Mouse (Mus musculus) cerebellum, adult 9-10 months (tissue): Measurements from ENCODE around the gene Gm28374.
"Not testable (repeated sequence)": the region's sequence is repeated elsewhere in the genome, so short reads cannot be mapped to it uniquely, and the experiment has no call there.

Source experiments
- DNase-seq: peaks from one replicate; pipeline ENCODE4 v3.0.0; 2022

Gm28374 gene

GRCm38 (mm10) chr19:6082156-6082555 lies at the start of gene Gm28374:
Gene Gm28374 (minus strand): TSS chr19:6082256.
- peak; percentile 13 for DNase-seq

DNA sequence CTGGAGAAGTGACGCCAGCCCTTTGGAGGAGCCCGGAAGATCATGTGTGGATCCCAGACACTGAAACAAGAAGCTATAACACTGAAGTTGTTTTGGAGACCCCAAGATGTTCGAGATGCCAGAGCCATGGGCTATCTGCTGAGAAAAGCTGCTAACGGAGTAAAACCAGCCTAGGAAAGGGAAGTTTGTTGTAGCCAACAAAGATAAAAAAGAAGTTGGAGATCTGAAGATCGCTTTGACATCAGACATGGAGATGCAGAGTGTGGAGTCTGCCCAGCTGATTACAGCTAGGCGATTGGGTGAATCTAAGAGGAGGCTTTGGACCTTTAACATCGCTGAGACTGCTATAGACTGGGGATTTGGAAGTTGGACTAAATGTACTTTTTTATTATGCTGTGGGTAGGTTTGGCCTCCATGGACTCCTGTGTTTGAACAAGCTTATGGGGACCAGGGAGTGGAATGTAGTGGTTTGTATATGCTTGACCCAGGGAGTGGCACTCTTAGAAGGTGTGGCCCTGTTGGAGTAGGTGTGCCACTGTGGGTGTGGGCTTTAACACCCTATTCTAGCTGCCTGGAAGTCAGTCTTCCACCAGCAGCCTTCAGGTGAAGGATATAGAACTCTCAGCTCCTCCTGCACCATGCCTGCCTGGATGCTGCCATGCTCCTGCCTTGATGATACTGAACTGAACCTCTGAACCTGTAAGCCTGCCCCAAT lies 48.5 kb upstream of the Gm28374 start:
- not testable (repeated sequence) for DNase-seq

GRCm38 (mm10) chr19:6127760-6128341 lies 45.8 kb upstream of the Gm28374 start, which contains the start of gene Snx15:
Gene Snx15 (minus strand): TSS chr19:6128304.
- peak; percentile 98 for DNase-seq

- no peak for DNase-seq
Observed at GRCm38 (mm10) chr19:6126789-6127580, 44.9 kb upstream of the Gm28374 start.

DNA sequence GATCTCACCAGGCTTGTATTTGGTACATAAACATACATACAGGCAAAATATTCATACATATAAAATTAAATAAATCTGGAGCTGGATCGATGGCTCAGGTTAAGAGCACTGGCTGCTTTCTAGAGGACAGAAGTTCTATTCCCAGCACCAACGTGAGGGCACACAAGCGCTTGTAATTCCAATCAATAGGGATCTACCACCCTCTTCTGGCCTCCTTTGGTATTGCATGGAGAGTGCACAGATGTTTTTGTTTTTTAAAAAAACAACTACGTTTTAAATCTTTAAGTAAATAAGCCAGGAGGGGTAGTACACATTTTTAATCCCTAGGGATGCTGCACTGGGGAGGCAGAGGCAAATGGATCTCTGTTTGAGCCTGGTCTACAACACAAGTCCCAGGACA lies 44.2 kb upstream of the Gm28374 start:
- DNase-seq: peak; percentile 78

DNA sequence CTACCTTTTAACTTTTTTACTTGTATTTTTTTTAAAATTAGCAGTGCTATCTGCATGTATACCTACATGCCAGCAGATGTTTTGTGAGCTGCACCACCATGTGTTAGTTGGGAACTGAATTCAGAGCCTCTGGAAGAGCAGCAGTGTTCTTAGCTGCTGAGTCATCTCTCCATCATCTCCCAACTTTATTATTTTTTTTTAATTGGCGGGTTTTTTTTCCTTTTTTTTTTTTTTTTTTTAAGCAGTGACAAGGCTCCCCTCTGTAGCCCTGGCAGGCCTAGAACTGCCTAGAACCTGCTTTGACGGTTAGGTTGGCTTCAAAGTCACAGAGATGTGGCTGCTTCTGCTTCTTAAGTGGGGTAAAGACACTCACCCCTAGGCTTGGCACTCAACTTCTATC lies 42.8 kb upstream of the Gm28374 start:
- no peak for DNase-seq

- DNase-seq: no peak
Observed at GRCm38 (mm10) chr19:6123330-6123729, 41.3 kb upstream of the Gm28374 start.

GRCm38 (mm10) chr19:6121761-6122160 lies 39.7 kb upstream of the Gm28374 start:
- DNase-seq: no peak

DNA sequence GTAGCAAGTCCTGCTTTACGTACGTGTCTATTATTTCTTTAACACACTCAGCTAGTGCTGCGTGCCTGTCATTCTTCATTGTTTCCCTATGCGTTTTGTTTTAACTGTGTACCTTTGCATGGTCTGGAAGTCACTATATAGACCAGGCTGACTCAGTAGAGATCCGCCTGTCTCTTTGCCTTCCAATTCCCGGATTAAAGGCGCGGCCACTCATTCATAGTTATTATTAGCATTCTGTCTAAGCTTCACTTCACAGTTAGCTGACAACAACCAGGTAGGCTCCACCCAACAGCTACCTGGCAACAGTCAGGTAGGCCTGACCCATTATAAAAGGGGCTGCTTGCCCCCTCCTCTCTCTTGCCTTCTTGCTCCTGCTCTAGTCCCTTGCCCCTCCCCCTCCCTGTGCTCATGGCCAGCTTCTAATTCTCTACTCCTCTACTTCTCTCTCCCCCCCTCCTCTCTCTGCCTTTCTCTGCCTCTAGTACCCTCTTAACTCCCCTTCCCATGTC lies 36.7 kb upstream of the Gm28374 start:
- DNase-seq: peak; percentile 62

DNA sequence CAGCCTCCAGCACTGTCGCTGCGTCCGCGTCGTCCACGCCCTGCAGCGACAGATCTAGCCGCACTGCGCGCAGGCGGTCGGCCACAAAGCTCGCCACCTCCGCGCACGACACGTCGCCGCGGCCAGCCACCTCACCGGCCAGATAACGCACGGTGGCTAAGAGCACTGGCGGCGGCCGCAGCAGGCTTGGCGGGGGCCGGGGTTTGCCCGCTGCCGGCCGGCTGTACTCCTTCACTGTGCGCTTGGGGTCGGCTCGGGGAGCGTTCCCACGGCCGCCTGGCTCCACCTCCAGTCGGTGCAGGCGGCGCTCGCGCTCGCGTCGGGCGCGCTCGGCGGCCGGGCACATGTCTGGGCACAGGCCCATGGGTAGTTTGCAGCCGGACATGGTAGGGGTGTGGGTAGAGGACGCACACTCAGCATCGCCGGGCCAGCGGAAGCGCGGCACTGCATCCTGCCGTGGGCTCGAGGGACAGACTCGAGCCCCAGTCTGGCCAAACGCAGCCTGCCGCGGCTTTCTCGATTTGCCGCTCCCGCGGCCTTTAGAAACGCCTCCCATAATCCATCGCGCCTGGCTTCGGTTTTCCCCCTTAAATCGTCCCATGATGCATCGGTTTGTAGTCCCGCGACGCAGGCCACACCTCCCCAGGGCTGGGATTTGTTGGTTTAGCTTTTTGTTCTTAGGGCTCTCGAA lies 36.1 kb upstream of the Gm28374 start, which contains the start of gene Sac3d1:
Gene Sac3d1, minus strand, starts transcription at position 665 of the 691 bp plus-strand sequence.
- peak; percentile 89 for DNase-seq

GRCm38 (mm10) chr19:6117346-6117985 lies 35.4 kb upstream of the Gm28374 start:
- DNase-seq: peak; percentile 49

- peak; percentile 60 for DNase-seq
Observed at GRCm38 (mm10) chr19:6116113-6116850, 34.2 kb upstream of the Gm28374 start.

DNA sequence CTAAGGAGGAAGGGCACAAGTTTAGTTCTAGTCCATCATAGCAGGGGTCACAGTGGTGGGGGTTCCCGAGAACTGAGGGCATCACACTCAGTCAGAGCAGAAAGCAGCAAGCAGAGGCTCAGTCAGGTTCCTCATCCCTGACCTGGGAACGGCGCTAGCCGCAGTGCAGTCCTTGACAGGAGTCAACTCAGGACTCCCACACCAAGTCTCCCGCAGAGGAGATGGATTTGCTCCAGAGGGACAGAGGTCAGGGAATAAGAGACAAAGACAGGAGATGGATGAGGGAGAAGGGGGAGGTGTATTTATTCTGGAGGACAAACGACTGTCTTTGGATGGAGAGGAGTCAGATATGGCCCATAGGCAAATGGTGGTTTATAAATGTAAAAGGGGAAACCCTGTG lies 31.1 kb upstream of the Gm28374 start:
- no peak for DNase-seq

DNA sequence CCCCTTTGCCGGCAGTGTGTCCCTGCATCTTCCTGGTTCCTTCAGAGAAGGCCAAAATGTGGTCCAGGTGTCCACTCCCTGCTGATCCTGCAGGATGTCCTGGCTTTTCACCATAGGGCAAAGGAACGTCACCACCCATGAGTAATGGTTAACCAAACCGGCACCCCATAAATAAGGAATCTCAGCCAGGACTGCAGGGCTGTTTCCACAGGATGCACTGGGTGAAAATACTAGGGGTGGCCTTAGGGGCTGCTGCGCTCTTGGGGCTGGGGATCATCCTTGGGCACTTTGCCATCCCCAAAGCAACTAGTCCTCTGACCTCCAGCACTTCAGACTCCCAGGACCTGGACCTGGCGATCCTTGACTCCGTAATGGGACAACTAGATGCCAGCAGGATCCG lies 23.5 kb upstream of the Gm28374 start, which contains the start of gene Naaladl1:
Gene Naaladl1, plus strand, starts transcription at position 197 of the 400 bp plus-strand sequence.
- DNase-seq: no peak

- no peak for DNase-seq
Observed at GRCm38 (mm10) chr19:6104476-6104875, 22.4 kb upstream of the Gm28374 start.

GRCm38 (mm10) chr19:6102169-6102853 lies 20.3 kb upstream of the Gm28374 start:
- DNase-seq: no peak

- DNase-seq: no peak
Observed at GRCm38 (mm10) chr19:6101186-6101585, 19.1 kb upstream of the Gm28374 start.

- DNase-seq: no peak
Observed at GRCm38 (mm10) chr19:6097847-6098246, 15.8 kb upstream of the Gm28374 start.

DNA sequence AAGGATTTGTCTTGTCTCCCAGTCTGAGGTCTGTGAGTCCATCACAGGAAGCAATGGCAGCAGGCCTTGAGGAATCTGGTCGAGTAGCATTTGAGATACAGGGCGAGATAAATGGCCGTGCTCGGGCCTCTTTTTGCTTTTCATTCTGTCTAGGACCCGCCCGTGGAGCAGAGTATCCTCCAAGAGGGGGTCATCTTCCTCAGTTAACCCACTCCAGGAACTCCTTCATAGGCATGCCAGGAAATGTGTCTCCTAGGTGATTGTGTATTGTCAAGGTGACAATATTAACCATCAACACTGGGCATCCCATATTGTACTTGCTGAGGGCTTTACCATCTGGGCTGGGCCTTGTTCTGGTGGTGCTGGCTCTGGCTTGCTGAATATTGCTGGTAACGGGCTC lies 12.1 kb upstream of the Gm28374 start, which contains the start of gene AC131692.1:
Gene AC131692.1, plus strand, starts transcription at position 301 of the 400 bp plus-strand sequence.
- no peak for DNase-seq

DNA sequence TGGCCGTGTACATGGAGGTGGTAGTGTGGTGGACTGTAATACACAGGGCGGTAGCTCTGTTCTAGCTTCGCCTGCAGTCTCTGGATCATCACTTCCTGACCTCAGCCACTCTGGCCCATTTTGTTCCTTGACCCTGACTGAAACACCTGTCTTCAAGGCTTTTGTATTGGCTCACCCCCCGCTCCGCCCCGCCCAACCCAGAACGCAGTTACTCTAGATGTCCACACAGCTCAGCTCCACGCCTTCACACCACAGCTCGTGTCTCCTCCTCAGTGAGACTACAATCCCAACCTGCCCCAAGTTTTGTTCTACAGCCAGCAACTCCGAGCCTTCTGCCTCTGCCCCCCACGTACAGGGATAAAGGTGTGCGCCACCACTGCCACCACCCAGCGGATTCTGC lies 6.8 kb upstream of the Gm28374 start:
- no peak for DNase-seq

GRCm38 (mm10) chr19:6085417-6085879 lies 3.4 kb upstream of the Gm28374 start:
- DNase-seq: peak; percentile 21
